Mouse (Mus musculus): ENCODE measurements around the gene Inhbe.

Inhbe gene

DNA sequence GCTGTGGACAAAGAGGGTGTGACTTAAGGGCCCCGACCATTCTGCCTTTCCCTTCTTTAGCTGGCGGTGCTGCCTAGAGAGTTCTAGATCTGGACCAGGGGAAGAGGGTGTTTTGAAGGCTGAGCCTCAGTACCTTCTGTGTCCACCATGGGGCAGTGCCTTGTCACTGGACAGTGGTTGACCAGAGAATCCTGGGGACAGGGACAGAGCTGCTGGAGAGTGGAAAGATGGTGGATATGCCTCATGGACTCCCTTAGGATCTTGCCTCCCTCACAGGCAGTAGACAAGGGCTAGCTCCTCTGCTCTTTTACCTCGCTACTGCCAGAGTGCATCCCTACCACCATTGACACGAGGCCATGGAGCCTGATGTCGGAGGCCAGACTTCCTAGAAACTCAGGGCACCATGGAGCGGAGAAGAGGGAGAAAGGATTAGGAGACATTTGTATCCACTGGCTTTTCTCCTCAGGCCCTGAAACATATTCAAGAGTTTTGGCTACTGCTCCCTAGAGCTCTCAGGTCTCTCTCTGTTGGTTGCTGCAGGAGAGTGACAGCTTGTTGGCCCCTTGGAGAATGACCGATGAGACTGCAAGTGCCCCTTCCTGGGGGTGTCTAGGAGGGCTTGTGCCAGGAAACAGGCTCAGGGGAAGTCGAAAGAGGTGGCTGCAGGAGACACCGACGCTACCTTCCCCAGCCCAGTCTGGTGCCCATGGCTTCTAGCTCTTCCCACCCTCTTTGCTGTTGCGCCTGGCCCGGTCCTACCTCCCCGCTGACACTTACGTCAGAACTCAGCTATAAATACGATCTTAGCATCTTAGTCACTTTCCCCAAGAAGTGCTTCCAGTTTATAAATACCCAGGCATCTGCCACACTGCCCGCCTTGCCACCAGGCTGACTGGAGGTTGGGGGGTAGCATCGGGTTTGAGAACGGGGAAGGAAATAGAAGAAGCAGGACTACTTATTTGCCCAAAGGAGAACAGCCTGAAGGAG is at the start of gene Inhbe:
Gene Inhbe (minus strand): TSS at position 503 of the 987 bp plus-strand sequence.
- no peak for DNase-seq (ENCODE audit: low read depth, low spot score)

DNA sequence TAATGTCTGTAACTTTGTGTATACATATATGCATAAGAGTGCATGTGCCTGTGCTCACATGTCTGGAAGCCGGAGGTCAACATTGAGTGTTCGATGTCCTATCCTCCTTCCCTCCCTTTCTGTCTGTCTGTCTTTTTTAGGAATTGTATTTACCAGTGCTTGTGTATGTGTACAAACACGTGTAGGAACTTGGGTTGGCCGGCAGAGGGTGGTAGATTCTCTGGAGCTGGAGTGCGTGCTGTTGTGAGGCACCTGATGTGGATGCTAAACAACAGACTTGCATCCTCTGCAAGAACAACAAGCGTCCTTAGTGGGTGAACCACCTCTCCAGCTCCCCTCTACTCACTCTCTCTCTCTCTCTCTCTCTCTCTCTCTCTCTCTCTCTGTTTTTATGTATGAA is 37.6 kb upstream of the Inhbe start:
- no peak for DNase-seq (ENCODE audit: low read depth, low spot score)

DNA sequence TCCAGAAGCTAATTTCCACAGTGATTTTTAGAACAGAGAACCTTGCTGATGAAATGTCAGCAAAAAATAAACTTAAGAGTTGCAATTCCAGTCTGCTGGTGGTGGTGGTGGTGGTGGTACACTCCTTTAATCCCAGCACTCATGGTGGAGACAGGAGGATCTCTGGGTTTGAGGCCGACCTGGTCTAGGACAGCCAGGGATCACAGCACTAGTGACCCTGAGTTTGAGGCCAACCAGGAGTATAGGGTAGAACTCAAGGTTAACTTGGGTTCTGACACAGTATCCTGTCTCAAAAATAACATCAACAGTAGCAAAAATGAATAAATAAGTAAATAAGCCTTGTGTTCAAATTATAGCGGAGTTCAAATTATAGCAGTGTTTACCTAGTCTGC is 27.5 kb upstream of the Inhbe start:
- no peak for DNase-seq (ENCODE audit: low read depth, low spot score)

DNA sequence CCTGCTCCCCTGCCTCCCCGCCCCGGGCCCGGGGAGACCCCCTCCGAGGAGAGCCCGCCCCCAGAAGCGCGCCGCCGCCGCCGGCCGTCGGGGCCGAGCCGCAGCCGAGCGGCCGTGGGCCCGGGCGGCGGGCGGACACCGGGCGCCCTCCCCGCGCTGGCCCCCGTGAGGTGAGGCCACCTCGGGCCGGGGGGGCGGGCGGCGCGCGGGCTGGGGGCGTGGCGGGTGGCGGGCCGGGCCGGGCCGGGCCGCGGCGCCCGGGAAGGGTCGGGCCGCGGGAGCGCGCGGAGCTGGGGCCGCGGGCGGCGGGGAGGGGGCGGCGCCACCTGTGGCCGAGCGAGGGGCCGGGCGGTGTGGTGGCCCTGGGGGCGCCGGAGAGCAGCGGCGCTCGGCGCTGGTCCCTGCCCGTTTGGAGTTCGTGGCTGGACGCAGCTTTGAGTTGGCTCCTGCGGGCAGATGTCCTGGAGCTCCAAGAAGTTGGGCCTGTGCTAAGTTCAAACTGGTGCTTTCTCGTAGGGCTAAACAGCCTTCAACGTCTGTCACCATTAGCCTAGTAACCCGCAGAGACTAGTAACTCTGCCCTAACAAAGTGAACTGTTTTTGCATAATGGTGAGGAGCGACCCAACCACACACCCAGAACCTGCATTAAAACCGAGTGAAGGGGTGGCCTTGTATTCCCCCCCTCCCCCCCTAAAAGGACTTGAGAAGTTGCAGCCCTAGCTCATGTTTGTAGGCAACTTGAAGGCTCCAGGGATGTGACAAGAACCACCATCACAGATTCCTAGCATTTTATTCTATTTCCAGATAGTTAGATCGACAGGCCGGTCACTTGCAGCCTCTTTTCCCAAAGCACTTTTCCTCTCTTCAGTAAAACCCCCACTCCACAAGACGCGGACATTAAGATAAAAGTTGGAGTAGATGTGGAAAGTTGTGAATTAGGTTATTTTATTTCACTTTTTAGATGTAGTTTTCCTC is 26.8 kb upstream of the Inhbe start:
- DNase-seq (ENCODE audit: low read depth, low spot score) = no peak

DNA sequence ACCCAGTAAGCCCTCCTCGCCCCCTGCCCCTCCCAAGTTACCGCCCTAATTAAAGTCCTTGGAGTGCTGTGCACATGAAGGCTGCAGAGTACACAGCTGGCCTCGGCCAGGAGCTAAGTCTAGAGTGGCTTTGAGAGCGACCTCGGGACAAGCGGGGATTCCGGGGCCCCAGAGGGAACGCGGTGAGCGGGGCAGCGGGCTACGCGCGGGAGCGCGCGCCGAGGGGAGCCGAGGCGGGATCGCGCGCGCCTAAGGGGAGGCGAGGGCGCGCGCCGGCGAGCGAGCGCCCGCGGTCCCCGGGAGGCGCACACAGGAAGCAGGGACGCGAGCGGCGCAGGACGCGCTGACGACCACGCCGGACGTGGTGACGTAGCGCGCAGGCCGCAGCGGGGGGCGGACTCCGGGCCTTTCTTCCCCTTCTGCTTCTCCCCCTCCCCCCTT is 26.1 kb upstream of the Inhbe start, which contains the start of gene R3hdm2:
Gene R3hdm2 (plus strand): TSS at position 77 of the 441 bp plus-strand sequence.
- peak; percentile 80 for DNase-seq (ENCODE audit: low read depth, low spot score)

DNA sequence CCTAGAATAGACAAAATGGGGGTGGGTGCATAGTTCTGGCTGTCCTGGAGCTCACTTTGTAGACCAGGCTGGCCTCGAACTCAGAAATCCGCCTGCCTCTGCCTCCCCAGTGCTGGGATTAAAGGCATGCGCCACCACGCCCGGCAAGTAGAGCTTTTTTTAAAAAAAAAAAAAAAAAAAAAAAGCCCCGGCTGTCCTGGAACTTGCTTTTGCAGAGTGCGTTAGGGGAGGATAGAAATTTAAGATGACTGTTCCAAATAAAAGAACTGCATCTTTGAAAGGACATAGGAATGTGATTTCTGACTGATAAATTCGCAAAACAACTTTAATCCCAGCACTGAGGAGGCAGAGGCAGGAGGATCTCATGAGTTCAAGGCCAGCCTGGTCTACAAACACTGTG is 25.4 kb upstream of the Inhbe start:
- no peak for DNase-seq (ENCODE audit: low read depth, low spot score)

DNA sequence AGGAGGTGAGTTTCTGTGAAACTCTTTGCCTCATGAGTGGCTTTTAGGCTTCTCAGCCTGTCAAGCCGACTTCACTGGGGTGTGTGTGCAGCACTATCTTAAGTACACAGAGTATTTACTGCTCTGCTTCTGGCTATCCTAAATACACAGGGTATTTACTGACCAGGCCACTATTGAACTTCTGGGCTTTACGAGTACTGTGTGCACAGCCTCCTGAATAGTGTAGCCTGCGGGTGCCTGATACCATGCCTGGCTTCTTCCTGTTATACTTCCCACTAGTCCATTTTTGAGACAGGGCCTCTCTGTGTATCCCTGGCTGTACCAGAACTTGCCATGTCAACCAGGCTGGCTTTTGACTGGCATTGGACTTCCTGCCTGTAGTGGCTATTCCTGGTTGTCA is 23.5 kb upstream of the Inhbe start:
- DNase-seq (ENCODE audit: low read depth, low spot score) = no peak

DNA sequence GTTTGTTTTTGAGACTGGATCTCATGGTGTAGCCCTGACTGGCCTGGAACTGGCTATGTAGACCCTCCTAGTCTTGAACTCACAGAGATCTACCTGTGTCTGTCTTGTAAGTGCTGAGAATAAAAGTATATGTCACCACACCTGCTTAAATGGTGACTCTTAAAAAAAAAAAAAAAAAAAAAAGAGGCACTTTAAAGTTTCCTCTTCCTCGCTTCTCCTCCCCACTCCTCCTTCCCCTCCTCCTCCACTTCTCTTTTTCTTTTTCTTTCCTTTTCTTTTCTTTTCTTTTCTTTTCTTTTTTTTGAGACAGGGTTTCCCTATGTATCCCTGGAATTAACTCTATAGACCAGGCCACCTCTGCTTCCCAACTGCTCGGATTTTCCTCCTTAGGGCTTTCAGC is 16.8 kb upstream of the Inhbe start:
- no peak for DNase-seq (ENCODE audit: low read depth, low spot score)

DNA sequence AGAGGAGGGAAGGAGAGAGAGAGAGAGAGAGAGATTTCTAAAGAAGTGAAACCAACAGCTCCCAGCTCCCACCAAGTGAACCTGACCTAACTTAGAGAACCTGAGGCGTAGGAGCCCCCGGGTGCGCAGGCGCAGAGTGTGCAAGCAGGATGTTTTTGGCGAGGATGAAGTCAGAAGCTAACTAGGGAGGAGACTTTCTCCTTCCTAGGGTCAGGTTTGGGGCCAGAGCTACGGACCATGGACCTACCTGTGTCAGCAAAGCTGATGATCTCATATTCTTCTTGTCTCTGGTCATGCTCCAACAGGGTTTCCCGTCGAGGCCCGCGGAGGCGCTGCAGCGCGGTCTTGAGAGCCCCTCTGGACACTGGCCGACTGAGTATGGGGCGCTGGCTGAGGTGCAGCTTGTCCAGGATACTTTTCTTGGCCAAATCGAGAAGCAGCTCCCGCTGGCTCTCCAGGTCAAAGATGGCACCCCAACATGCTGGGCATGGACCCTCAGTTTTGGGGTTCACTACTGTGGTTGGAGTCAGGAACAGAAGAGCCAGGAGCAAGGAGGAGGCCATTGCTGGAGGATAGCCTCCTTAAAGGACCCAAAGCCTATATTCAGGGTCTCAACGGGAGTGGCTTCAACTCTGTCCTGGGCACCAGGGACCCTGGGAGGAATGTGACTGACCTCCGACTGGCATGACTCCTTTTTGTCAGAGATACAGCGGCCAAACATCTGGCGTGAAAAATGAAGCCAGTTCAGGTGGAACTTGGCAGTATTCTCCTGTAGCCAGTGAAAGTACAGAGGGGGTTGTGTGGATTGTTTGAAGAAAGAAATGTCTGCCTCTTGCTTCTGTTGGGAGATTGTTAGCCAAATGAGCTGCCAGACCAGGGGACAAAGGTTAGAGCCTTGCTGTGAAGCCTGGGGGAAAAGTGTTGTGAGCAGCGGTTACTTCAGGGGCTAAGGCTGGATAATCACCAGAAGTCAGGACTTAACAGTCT is 15.9 kb upstream of the Inhbe start, which contains the start of gene Inhbc:
Gene Inhbc (minus strand): TSS at position 598 of the 987 bp plus-strand sequence.
- DNase-seq (ENCODE audit: low read depth, low spot score) = no peak

DNA sequence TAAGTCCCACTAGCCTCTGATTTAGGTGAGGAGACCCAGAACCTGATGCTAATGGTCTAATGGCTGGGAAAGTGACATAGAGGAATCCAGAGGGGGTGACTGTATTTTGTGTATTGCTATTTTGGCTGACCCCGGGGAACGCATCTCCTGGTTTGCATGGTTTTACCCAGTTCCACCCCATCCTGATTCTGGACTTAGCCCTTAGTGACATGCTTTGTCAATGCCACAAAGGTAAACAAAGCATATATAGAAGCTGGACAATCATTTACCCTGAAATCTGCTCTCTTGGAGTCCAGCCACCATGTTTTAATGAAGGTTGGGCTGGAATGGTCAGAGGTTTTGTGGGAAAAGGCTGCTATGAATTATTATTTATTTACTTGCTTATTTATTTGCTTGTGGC is 14.1 kb upstream of the Inhbe start:
- DNase-seq (ENCODE audit: low read depth, low spot score) = no peak

DNA sequence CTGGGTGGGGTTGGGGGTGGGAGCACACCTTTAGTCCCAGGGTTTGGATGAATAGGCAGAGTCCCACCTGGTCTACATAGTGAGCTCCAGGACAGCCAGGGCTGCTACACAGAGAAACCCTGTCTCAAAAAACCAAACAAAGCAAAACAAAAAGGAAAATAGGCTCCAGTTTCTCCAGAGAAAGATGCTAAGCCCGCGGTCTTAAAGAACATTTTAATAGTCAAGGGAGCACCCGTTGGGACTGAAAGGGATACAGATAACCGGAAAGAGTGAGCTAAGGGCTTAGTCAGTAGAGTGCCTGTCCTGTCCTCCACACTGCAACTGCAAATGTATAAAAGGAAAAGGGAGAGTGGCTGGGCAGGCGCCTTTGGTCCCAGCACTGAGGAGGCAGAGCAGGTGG is 12.9 kb upstream of the Inhbe start:
- no peak for DNase-seq (ENCODE audit: low read depth, low spot score)

DNA sequence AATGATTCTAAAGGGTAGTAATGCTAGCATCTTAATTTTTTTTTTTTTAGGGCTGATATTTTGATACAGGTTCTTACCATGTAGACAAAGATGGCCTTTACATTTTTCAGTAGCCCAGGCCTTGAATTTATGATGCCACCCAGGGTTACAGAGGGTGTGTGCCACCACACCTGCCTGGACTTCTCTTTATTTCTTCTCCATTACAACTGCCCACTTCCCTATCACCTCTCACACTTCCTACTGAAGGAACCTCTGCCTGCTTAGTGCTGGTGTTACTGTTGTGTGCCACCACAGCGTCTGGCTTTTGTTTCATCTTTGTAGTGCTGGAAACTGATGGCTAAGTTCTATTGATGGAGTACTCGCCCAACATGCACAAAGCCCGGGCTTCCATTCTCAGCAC is 6.5 kb upstream of the Inhbe start:
- DNase-seq (ENCODE audit: low read depth, low spot score) = no peak

DNA sequence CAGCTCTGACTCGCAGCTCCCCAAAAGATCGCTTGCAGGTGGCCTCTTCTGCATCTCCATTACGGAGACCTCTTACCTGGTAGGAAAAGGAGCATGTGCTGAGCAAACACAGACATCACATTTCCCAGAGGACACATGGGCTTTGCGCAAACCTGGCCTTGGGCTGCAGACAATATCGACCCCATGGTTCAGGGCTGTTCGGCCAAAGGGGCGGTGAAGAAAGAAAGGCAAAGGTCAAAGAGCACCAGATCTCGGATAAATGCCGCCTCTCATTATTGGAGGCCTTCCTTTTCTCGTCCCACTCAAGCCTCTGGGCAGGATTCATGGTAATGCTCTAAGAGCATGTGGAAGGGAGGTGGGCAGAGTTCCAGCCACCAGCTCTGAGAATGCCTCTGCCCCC is 1.1 kb upstream of the Inhbe start:
- DNase-seq (ENCODE audit: low read depth, low spot score) = no peak

DNA sequence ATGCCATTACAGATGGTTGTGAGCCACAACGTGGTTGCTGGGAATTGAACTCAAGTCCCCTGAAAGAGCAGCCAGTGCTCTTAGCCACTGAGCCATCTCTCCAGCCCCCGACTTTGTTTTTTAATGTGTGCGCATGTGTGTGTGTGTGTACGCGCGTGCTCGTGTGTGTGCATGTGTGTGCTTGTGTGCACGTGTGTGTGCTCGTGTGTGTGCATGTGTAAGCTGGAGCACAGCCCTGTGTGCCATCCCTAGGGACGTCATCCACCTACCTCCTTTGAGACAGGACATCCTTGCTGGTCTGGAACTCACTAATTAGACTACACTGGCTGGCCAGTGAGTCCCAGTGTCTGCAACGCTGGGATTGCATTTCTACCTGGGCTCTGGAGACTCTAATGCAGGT is 1.4 kb downstream of the Inhbe start:
- no peak for DNase-seq (ENCODE audit: low read depth, low spot score)

DNA sequence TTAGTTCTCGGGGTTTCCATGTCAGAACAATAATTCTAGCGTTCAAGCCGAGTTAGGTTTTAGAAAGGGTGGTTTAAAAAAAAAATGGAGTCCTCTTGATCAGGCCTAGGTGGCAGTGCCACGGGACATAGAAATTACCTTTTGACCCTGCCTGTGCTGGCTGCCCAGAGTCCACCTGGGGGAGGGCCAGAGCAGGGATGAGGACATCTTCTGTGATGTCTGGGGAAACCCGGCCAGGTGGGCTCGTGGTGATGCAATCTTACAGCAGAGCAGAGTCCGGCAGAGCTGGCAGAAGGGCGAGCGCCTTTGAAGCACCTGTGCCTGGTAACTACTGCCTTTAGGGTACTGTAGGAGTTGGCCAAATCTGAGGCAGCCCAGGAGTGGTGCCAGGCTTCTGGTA is 2.0 kb downstream of the Inhbe start:
- no peak for DNase-seq (ENCODE audit: low read depth, low spot score)

DNA sequence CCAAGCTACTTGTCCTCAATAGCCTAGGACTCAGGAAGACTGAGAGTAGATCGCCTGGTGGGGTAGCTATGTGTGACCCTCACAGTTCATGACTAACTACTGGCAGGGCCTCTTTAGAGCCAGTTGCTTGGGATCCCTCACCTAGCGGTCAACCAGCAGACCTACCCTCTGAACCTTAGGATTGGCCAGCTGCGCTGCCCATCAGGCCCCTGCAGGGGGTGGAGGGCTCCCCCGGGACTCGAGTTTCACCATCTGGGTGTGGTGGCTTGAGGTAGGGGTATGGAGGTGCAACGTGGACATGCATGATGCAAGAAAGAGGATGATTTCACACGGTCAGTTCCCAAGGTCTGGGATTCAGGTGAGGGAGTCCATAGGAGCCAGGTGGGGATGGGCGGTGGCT is 2.5 kb downstream of the Inhbe start:
- no peak for DNase-seq (ENCODE audit: low read depth, low spot score)

DNA sequence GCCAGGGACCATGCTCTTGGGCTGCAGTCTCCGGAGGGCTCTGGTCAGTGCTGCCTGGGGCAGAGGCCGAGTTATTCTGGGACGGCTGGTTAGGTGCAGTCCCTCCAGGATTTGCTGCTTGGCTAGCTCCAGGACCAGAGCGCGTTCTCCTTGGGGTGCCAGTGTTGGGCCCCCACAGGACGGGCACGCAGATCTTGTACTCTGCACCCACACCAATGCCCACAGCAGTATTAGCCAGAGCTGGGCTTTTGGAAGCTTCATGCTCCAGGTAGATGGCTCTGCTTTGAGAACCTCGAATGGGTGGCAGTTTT is 3.0 kb downstream of the Inhbe start:
- no peak for DNase-seq (ENCODE audit: low read depth, low spot score)

DNA sequence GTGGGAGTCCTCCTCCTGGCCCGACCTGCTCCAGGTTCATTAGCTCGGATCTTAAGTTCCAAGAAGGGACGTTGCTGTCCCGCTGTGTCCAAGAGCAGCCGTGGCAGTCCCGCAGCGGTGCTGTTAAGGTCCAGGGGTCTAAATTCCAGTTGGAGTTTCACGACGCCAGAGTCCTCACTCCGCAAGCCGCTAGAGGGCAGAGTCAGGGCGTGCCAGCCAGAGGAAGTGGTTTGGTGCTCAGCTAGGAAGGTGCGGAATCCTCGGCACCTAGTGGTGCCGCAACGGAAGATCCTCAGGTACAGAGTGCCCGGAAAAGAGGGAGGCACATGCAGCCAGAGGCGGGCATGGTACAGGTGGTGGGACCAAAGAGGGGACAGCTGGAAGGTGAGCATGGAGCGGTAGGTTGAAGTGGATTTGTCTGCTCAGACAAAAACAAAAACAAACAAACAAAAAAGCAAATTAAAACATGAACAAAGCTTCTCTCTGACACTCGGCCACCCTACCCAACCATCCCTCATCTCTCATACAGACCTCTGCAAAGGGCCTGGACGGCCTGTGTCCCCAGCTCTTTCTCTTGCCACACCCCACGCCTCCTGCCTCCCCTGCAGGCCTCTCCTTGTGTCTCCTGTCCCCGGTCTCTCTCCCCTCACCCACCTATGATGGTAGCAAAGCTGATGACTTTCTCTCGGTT is 3.5 kb downstream of the Inhbe start:
- no peak for DNase-seq (ENCODE audit: low read depth, low spot score)

DNA sequence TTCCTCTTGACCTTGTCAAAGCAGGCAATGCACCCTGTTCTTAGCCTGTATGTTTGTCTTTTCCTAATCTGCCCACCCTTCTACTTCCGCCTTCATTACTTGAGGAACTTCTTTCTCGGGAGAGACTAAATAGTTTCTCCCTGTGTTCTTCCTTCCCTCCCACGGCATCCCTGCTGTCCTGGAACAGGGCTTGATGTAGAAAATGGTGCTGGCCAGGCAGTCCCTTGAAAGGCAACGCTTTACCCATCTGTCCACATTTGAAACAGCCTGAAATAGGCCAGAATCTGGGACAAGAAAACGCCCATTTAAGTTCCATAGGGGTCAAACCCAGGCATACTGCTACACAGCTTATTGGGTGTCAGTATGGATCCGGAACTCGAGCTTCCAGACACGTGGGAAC is 4.4 kb downstream of the Inhbe start:
- no peak for DNase-seq (ENCODE audit: low read depth, low spot score)

DNA sequence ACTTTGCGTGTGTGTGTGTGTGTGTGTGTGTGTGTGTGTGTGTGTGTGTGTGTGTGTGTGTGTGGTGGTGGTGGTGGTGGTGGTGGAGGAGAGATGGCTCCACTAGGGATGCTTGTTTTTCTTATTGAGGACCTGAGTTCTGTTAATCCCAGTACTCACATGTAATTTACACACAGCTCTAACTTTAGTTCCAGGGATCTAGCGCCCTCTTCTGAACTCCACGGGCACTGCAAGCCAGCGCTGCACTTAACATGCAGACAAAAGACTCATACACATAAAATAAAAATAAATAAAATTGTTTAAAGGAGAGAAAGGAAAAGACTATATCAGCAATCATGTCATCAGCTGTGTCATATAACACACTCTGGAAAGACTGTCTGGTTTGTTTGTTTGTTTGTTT is 5.3 kb downstream of the Inhbe start:
- no peak for DNase-seq (ENCODE audit: low read depth, low spot score)

DNA sequence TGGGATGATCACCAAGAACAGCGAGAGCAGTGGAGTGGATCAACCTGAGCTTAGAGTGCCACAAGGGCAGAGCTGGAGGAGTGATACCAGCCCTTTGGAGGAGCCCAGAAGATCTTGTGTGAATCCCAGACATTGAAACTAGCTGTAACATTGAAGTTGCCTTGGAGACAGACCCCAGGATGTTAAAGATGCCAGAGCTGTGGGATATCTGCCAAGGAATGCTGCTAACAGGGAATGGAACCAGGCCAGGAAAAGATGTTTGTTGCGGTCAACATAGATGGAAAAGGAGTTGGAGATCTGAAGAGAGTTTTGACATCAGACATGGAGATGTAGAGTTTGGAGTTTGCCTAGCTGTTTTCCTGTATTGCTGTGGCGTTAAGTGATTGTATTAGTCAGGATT is 8.0 kb downstream of the Inhbe start:
- no peak for DNase-seq (ENCODE audit: low read depth, low spot score)

All from retina, adult 2 months (tissue).